Mouse (Mus musculus): ENCODE results near the gene Triml2.

DNA sequence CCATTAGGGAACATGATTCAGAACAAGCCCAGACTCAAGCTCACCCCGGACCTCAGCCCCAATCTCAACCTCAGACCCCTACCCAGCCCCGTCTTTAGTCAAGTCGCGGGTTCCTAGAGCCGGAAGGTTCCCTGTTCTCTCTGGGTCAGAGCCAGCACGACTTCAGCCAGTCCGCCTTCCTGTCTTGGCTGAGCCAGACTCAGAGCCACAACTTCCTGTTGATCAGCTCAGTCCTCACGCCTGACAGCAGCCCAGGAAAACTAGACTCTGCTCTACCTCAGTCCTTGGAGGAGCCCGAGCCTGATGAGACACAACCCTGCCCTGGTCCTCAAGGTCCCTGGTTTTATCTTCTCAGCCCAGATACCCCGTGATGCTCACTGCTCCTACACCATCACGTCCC lies 17.1 kb upstream of the Triml2 start:
- TF ChIP-seq CTCF (IDR thresholded peaks at IDR 0.05; ENCODE audit: low read depth) (no peak), EP300 (optimal IDR thresholded peaks at IDR 0.05) (no peak)
